Mouse (Mus musculus) forebrain, postnatal 0 days (tissue): ENCODE results near the gene Eng. TPM values are rescaled to one million over a fixed set of nuclear protein-coding genes. Genes with fewer than 3 reads are reported as not detected.

ENCODE experiments used
- ATAC-seq: fragments of 200-750 bp; cut with Nextera tagmentation; 2 replicates; pipeline ENCODE4 v1.8.0; 2017; ENCODE audit warnings: mild to moderate bottlenecking, moderate library complexity
- DNase-seq: peaks from one replicate; pipeline ENCODE4 v3.0.0-alpha.2; 2015
- H3K27ac ChIP-seq: fragments of 300-500 bp; sonication (generic); 2 replicates; pipeline ENCODE4 v1.5.1; 2014; ENCODE audit warnings: low read depth, mild to moderate bottlenecking, antibody characterized with exemption, low read length, moderate library complexity, mixed read lengths
- H3K27me3 ChIP-seq: fragments of 300-500 bp; sonication (generic); 2 replicates; pipeline ENCODE4 v1.6.1; 2014; ENCODE audit warnings: mild to moderate bottlenecking, low read length, mixed read lengths; ENCODE audit not compliant: insufficient read depth
- H3K36me3 ChIP-seq: fragments of 300-500 bp; sonication (generic); 2 replicates; pipeline ENCODE4 v1.6.1; 2014; ENCODE audit warnings: mild to moderate bottlenecking, moderate library complexity; ENCODE audit not compliant: insufficient read depth
- H3K4me1 ChIP-seq: fragments of 300-500 bp; sonication (generic); 2 replicates; pipeline ENCODE4 v1.6.1; 2014; ENCODE audit warnings: antibody characterized with exemption; ENCODE audit not compliant: insufficient read depth
- H3K4me2 ChIP-seq: fragments of 300-500 bp; sonication (generic); 2 replicates; pipeline ENCODE4 v1.6.1; 2014; ENCODE audit warnings: low read depth, mild to moderate bottlenecking, moderate library complexity
- H3K4me3 ChIP-seq: fragments of 300-500 bp; sonication (generic); 2 replicates; pipeline ENCODE4 v1.5.1; 2014; ENCODE audit warnings: low read depth, low read length, mixed read lengths
- H3K9ac ChIP-seq: fragments of 300-500 bp; sonication (generic); 2 replicates; pipeline ENCODE4 v1.6.1; 2014; ENCODE audit warnings: mild to moderate bottlenecking
- H3K9me3 ChIP-seq: fragments of 300-500 bp; sonication (generic); 2 replicates; pipeline ENCODE4 v1.6.1; 2016; ENCODE audit warnings: low read length
- CTCF ChIP-seq: sonication (generic); IDR thresholded peaks from 2 replicates; pipeline ENCODE4 v1.5.1; 2016; ENCODE audit warnings: antibody characterized with exemption, control low read depth, low read depth
- WGBS: fragments of 180-500 bp; shearing (Covaris S2); extraction: QIAGEN DNeasy Blood & Tissue Kit; methylation state at CpG from one replicate; pipeline ENCODE4 v1.1.7; 2014; 5-methylcytosine and 5-hydroxymethylcytosine counted together
- polyA plus RNA-seq: library from polyadenylated mRNA; unstranded; fragments of >200 nt; fragmentation: Nextera tagmentation; extraction: Ambion mirVana; gene quantifications from 2 replicates; pipeline ENCODE4 v1.2.1, GENCODE M21; 2015
- total RNA-seq: library from RNA; depleted of rRNA; stranded (reverse); fragments of >200 nt; gene quantifications from 2 replicates; pipeline ENCODE4 v1.2.3, GENCODE M21; 2014

Eng gene
- total and polyA plus RNA-seq, 2 experiments from 2014 or later = 14.7 to 22.1 TPM

DNA sequence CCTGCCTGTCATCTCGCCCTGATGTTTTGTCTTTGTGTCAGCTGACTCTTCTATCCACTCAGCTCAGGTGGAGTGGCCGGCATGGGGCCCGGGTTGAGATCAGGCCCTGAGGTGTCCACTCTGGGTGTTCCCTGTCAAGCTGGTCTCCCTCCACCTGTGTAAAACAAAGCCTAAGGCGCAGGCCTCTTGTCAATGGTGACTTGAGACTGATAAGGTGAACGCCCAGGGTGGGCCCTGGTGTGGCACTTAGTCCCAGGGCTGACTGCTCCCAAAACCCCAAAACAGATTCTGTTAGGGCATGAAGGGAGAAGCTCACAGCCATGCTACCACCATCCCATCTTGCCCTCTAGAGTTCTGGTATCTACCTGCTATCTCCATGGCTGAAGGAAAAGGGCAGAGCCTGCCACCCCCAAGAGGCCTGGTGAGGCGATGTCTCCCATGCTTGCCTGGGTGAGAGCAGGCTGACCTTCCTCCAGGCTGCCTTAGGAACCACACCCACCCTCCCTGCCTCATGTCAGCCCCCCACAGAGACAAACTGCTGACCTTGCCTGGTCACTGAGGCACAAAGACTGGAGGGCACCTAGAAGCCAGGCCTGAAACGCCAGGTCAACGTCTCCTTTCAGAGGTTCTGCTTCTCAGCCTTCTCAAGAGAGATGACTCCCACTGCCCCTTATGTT, 1.5 kb upstream of the Eng start:
- H3K4me1 ChIP-seq = no peaks in the 10 kb centered on the region
- no peak for TF ChIP-seq CTCF
- no peak overlapping the region for H3K27ac ChIP-seq
- H3K9me3 ChIP-seq = no peaks in the 10 kb centered on the region
- 88% methylated on average over 8 of the region's 8 CpGs for WGBS
- H3K27me3 ChIP-seq = no peaks in the 10 kb centered on the region
- DNase-seq = no peak
- H3K4me2 ChIP-seq = no peak overlapping the region
- no peak overlapping the region for H3K9ac ChIP-seq
- ATAC-seq = no peak
- H3K4me3 ChIP-seq = no peak overlapping the region
- H3K36me3 ChIP-seq = no peaks in the 10 kb centered on the region

DNA sequence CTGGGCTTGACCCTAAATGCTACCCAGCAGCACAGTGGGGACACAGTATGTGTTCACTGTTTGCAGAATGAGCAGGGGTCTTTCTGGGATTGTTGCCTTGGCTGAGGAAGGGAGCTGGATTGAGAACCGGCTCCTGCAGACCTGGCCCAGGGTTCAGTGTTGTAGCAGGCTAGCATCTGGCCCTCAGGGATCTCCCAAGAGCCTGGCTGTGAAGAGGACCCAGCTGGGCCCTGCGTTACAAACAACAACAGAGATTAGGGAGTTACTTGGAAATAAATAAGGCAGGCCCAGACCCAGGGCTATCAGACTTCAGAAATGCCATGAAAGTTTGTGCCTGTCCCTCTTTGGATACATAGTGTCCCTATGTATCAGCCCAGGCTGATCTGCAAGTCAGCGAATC, 748 bp upstream of the Eng start:
- TF ChIP-seq CTCF = no peak
- ATAC-seq (no peak), DNase-seq (no peak)
- no peak overlapping the region for H3K27ac ChIP-seq
- H3K4me2 ChIP-seq = no peak overlapping the region
- H3K4me3 ChIP-seq = no peak overlapping the region
- no peaks in the 10 kb centered on the region for H3K27me3 ChIP-seq
- no peak overlapping the region for H3K9ac ChIP-seq
- H3K36me3 ChIP-seq = no peaks in the 10 kb centered on the region
- no peaks in the 10 kb centered on the region for H3K9me3 ChIP-seq
- WGBS = 63% methylated on average over 3 of the region's 3 CpGs
- no peaks in the 10 kb centered on the region for H3K4me1 ChIP-seq

DNA sequence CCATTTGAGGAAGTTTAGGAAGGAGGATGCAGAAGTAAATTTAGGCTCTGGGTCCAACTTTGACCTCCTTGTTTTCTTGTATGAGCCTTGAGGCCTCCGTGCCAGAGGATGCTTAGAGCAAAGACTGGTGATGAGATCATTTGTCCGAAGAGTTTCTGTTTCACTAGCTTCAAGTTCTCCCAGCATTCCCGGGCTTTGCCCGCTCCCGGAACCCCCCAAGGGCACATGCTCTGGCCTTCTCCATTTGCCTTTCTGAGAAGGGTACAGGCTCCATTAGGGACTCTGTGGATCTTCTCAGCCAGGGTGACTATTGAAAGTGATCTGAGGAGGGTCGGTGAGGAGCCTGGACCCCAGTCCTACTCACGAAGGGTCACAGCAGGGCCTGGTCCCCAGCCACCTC, 971 bp downstream of the Eng start:
- ATAC-seq = no peak
- no peak overlapping the region for H3K4me2 ChIP-seq
- no peak overlapping the region for H3K27ac ChIP-seq
- no peaks in the 10 kb centered on the region for H3K9me3 ChIP-seq
- no peak for TF ChIP-seq CTCF
- H3K9ac ChIP-seq = no peak overlapping the region
- no peaks in the 10 kb centered on the region for H3K4me1 ChIP-seq
- H3K36me3 ChIP-seq = no peaks in the 10 kb centered on the region
- H3K27me3 ChIP-seq = no peaks in the 10 kb centered on the region
- no peak for DNase-seq
- 85% methylated on average over 7 of the region's 7 CpGs for whole genome bisulfite sequencing
- H3K4me3 ChIP-seq = 0 out of 2 replicates have a peak overlapping the region, but pooled peaks have one; percentile 1

DNA sequence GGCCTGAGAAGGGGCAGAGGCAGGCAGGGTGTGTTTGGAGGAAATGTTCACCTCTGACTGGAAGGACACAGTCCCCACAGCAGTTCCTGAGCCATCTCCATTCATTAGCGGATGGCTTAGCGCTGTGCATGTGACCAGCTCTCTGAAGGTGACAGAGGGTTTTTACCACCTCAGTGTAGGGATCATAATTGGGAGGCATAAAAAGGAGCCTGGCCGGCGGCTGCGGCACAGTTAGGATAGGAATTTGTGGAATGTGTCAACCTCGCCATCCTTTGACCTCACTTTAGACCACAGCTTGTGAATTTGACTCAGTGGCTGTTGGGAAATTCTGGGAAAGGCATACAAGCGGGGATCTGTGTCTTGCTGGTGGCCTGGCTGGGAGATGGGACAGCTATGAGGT, 7.4 kb downstream of the Eng start:
- Histone ChIP-seq H3K27me3 (no peaks in the 10 kb centered on the region), H3K36me3 (no peaks in the 10 kb centered on the region), H3K4me3 (no peak overlapping the region), H3K9me3 (no peaks in the 10 kb centered on the region), H3K9ac (no peak overlapping the region), H3K4me2 (no peak overlapping the region), H3K4me1 (no peaks in the 10 kb centered on the region), H3K27ac (no peak overlapping the region)
- no peak for TF ChIP-seq CTCF
- WGBS = 54% methylated on average over 7 of the region's 7 CpGs
- ATAC-seq = no peak
- DNase-seq = no peak

DNA sequence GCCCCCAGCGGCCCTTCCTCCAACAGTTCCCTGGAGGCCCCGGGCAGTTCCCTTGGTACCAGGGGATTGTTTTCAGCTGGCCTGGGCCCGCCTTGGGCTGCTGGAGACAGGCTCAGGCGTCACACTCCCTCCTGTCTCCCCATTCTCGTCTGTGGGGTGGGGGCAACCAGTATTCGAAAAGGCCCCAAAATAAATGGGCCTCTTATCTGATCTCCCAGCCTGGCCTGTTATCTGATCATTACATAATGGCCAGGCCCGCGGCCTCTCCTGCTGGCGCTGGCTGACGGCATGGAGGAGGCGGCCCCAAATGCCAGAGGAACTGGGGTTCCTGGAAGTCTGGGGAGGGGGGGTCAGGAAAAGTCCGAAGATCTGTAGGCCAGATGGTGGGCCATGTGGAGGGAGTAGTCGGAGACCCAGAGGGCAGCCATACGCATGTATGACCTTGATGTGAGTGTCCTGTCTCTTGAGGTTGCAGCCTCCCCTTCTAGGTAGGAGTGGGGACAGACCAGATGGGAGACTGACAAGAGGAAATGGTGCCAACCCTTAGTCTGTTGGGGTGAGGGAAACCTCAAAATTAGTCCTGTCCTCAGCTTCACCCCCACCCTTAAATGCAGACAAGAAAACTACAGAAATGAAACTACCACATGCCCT, 8.5 kb downstream of the Eng start:
- H3K9ac ChIP-seq = no peak overlapping the region
- WGBS = 84% methylated on average over 14 of the region's 14 CpGs
- DNase-seq = no peak
- H3K4me1 ChIP-seq = no peaks in the 10 kb centered on the region
- no peak for TF ChIP-seq CTCF
- no peak for ATAC-seq
- H3K4me3 ChIP-seq = no peak overlapping the region
- no peaks in the 10 kb centered on the region for H3K27me3 ChIP-seq
- no peak overlapping the region for H3K4me2 ChIP-seq
- H3K9me3 ChIP-seq = no peaks in the 10 kb centered on the region
- no peaks in the 10 kb centered on the region for H3K36me3 ChIP-seq
- H3K27ac ChIP-seq = no peak overlapping the region; the same call in 1 of the 2 replicates

DNA sequence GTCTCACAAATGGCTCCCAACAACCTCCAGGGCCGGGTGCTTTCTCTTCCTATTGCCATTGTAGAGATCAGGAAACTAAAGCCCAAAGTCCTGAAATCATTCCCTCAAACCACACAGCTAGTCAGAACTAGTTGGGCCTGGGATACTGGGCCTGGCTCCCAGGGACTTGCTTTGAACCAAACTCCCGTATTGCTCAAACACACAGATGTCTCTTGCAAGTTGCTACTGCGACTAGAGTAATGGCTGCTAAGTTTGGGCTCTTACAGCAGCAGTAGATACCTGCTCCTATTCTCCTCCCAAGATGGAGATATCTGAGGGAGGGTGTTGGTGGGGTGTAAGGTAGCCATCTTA, 9.0 kb downstream of the Eng start:
- no peaks in the 10 kb centered on the region for H3K27me3 ChIP-seq
- ATAC-seq (no peak), DNase-seq (no peak)
- no peaks in the 10 kb centered on the region for H3K9me3 ChIP-seq
- no peak overlapping the region for H3K4me2 ChIP-seq
- TF ChIP-seq CTCF = no peak
- 0 out of 2 replicates have a peak overlapping the region, but pooled peaks have one; percentile 9 for H3K27ac ChIP-seq
- H3K4me3 ChIP-seq = no peak overlapping the region
- H3K4me1 ChIP-seq = no peaks in the 10 kb centered on the region
- WGBS = 89% methylated on average over 3 of the region's 3 CpGs
- H3K9ac ChIP-seq = no peak overlapping the region
- H3K36me3 ChIP-seq = no peaks in the 10 kb centered on the region

DNA sequence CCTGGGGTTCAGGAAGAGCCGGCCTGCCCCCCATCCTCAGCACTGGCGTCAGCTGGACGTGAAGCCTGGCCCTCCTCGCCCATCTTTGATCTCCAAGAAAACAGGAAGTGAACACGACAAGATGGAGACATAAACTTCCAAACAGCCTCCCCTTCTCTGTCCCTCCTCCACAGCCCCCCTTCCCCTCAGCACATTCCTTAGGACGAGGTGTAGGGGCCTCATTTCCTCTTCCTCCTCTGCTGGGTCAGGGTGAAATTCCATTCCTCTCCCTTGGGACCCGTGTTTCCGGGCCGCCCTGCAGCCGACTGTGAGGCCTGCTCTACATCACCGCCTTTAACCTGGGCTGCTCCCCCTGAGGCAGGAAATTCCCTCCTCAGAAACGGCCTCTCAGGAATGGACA, 9.4 kb downstream of the Eng start:
- DNase-seq (no peak), ATAC-seq (no peak)
- Histone ChIP-seq H3K36me3 (no peaks in the 10 kb centered on the region), H3K27me3 (no peaks in the 10 kb centered on the region), H3K4me2 (no peak overlapping the region), H3K9ac (no peak overlapping the region), H3K27ac (0 out of 2 replicates have a peak overlapping the region, but pooled peaks have one; percentile 9), H3K9me3 (no peaks in the 10 kb centered on the region), H3K4me1 (no peaks in the 10 kb centered on the region), H3K4me3 (no peak overlapping the region)
- TF ChIP-seq CTCF = no peak
- WGBS = 78% methylated on average over 12 of the region's 12 CpGs
